Mouse (Mus musculus) lung, postnatal 0 days (tissue): ENCODE data around the gene Shank1. TPM values are rescaled to one million over a fixed set of nuclear protein-coding genes. Genes with fewer than 3 reads are reported as not detected.
A peak's percentile ranks its signal among the peaks of the same experiment; 100 is the strongest.

Experiments
- ATAC-seq: fragments of 200-750 bp; cut with Nextera tagmentation; 2 replicates; pipeline ENCODE4 v1.8.0; 2017; ENCODE audit warnings: moderate library complexity
- DNase-seq: peaks from one replicate; pipeline ENCODE4 v3.0.0-alpha.2; 2016; ENCODE audit warnings: low spot score
- H3K27ac ChIP-seq: fragments of 300-500 bp; sonication (generic); 2 replicates; pipeline ENCODE4 v1.5.1; 2014; ENCODE audit warnings: antibody characterized with exemption, mild to moderate bottlenecking, low read length, mixed read lengths
- H3K27me3 ChIP-seq: fragments of 300-500 bp; sonication (generic); replicated peaks from 2 replicates; pipeline ENCODE4 v1.6.1; 2014; ENCODE audit warnings: low read length, mixed read lengths; ENCODE audit not compliant: insufficient read depth
- H3K36me3 ChIP-seq: fragments of 300-500 bp; sonication (generic); 2 replicates; pipeline ENCODE4 v1.6.1; 2014; ENCODE audit warnings: low read length, mixed read lengths; ENCODE audit not compliant: insufficient read depth
- H3K4me1 ChIP-seq: fragments of 300-500 bp; sonication (generic); 2 replicates; pipeline ENCODE4 v1.6.1; 2014; ENCODE audit warnings: antibody characterized with exemption, low read depth, low read length, mixed read lengths; ENCODE audit not compliant: insufficient read depth
- H3K4me2 ChIP-seq: fragments of 300-500 bp; sonication (generic); replicated peaks from 2 replicates; pipeline ENCODE4 v1.6.1; 2014; ENCODE audit warnings: low read depth, mild to moderate bottlenecking, low read length, moderate library complexity, mixed read lengths
- H3K4me3 ChIP-seq: fragments of 300-500 bp; sonication (generic); 2 replicates; pipeline ENCODE4 v1.5.1; 2014; ENCODE audit warnings: low read depth, low read length
- H3K9ac ChIP-seq: fragments of 300-500 bp; sonication (generic); replicated peaks from 2 replicates; pipeline ENCODE4 v1.6.1; 2014; ENCODE audit warnings: low read depth, mild to moderate bottlenecking
- H3K9me3 ChIP-seq: fragments of 300-500 bp; sonication (generic); 2 replicates; pipeline ENCODE4 v1.6.1; 2016; ENCODE audit warnings: low read length, mixed read lengths
- CTCF ChIP-seq: IDR thresholded peaks from 2 replicates; pipeline ENCODE4 v1.5.1; 2016; ENCODE audit warnings: antibody characterized with exemption, mild to moderate bottlenecking
- EP300 ChIP-seq: IDR thresholded peaks from 2 replicates; pipeline ENCODE4 v1.6.1; 2016; ENCODE audit warnings: antibody characterized with exemption, mild to moderate bottlenecking, control low read depth
- WGBS: fragments of 180-500 bp; shearing (Covaris S2); extraction: QIAGEN DNeasy Blood & Tissue Kit; methylation state at CpG from one replicate; pipeline ENCODE4 v1.1.7; 2014; 5-methylcytosine and 5-hydroxymethylcytosine counted together
- polyA plus RNA-seq: library from polyadenylated mRNA; unstranded; fragments of >200 nt; fragmentation: Nextera tagmentation; extraction: Ambion mirVana; gene quantifications from 2 replicates; pipeline ENCODE4 v1.2.1, GENCODE M21; 2015

Gene Shank1
- polyA plus RNA-seq, 1 experiment from 2014 or later, result 0.23 TPM

GRCm38 (mm10) chr7:44398570-44398969, 88.5 kb downstream of the Shank1 start:
- TF ChIP-seq EP300 (no peak), CTCF (peak; percentile 77)
- DNase-seq (peak; percentile 57), ATAC-seq (peak; percentile 68)
- H3K9me3 ChIP-seq, result no peaks in the 10 kb centered on the region
- no peak overlapping the region for H3K9ac ChIP-seq
- H3K4me2 ChIP-seq, result no peak overlapping the region
- H3K4me3 ChIP-seq, result no peak overlapping the region
- no peaks in the 10 kb centered on the region for H3K4me1 ChIP-seq
- no peaks in the 10 kb centered on the region for H3K27me3 ChIP-seq
- 12% methylated on average over 3 of the region's 3 CpGs for WGBS
- H3K36me3 ChIP-seq, result no peaks in the 10 kb centered on the region
- H3K27ac ChIP-seq, result no peak overlapping the region

GRCm38 (mm10) chr7:44401673-44402072, 91.6 kb downstream of the Shank1 start:
- ATAC-seq (no peak), DNase-seq (no peak)
- Histone ChIP-seq H3K4me3 (no peak overlapping the region), H3K27ac (no peak overlapping the region), H3K4me1 (no peaks in the 10 kb centered on the region), H3K9ac (no peak overlapping the region), H3K4me2 (no peak overlapping the region), H3K36me3 (no peaks in the 10 kb centered on the region), H3K9me3 (no peaks in the 10 kb centered on the region), H3K27me3 (no peaks in the 10 kb centered on the region)
- TF ChIP-seq CTCF (no peak), EP300 (no peak)
- WGBS, result 63% methylated on average over 6 of the region's 6 CpGs

GRCm38 (mm10) chr7:44405346-44406014, 95.4 kb downstream of the Shank1 start:
- H3K27ac ChIP-seq, result no peak overlapping the region
- 0 out of 2 replicates have a peak overlapping the region, but pooled peaks have one; percentile 8 for H3K4me3 ChIP-seq
- 2% methylated on average over 27 of the region's 27 CpGs for WGBS
- no peaks in the 10 kb centered on the region for H3K27me3 ChIP-seq
- H3K4me1 ChIP-seq, result no peaks in the 10 kb centered on the region
- peak overlapping the region; percentile 36 for H3K4me2 ChIP-seq
- peak; percentile 98 for DNase-seq
- H3K36me3 ChIP-seq, result no peaks in the 10 kb centered on the region
- H3K9ac ChIP-seq, result no peak overlapping the region
- no peaks in the 10 kb centered on the region for H3K9me3 ChIP-seq
- TF ChIP-seq EP300 (no peak), CTCF (peak; percentile 33)
- peak; percentile 97 for ATAC-seq

- H3K36me3 ChIP-seq, result no peaks in the 10 kb centered on the region
- H3K27me3 ChIP-seq, result no peaks in the 10 kb centered on the region
- H3K4me2 ChIP-seq, result no peak overlapping the region
- no peak overlapping the region for H3K4me3 ChIP-seq
- TF ChIP-seq CTCF (no peak), EP300 (no peak)
- H3K9ac ChIP-seq, result no peak overlapping the region
- 3% methylated on average over 5 of the region's 5 CpGs for WGBS
- DNase-seq (no peak), ATAC-seq (no peak)
- no peak overlapping the region for H3K27ac ChIP-seq
- no peaks in the 10 kb centered on the region for H3K9me3 ChIP-seq
- H3K4me1 ChIP-seq, result no peaks in the 10 kb centered on the region
These were observed 95.9 kb downstream of the Shank1 start for GRCm38 (mm10) chr7:44406015-44406355.

Other genes with a start within 250 kb of the Shank1 start
- not detected in 2 replicates for gene Klk1b21, start 207.9 kb upstream of the Shank1 start, polyA plus RNA-seq
- not detected in 2 replicates for gene Klk1b22, start 197.6 kb upstream of the Shank1 start, polyA plus RNA-seq
- not detected in 2 replicates for gene Klk1b16, start 173.5 kb upstream of the Shank1 start, polyA plus RNA-seq
- not detected in 2 replicates for gene Klk1b24, start 122.0 kb upstream of the Shank1 start, polyA plus RNA-seq
- not detected in 2 replicates for gene Klk1b3, start 112.1 kb upstream of the Shank1 start, polyA plus RNA-seq
- not detected in 2 replicates for gene Klk1b4, start 102.8 kb upstream of the Shank1 start, polyA plus RNA-seq
- gene Klk1b5, start 94.3 kb upstream of the Shank1 start, polyA plus RNA-seq, result not detected in 2 replicates
- gene Klk1, start 84.9 kb upstream of the Shank1 start, polyA plus RNA-seq, result not detected in 2 replicates
- gene Gm36864, start 74.1 kb upstream of the Shank1 start, polyA plus RNA-seq, result not detected in 2 replicates
- 0.77 and 1.0 TPM in 2 replicates for gene 1700028J19Rik, start 63.6 kb upstream of the Shank1 start, polyA plus RNA-seq
- 45.2 and 51.3 TPM in 2 replicates for gene 2410002F23Rik, start 63.5 kb upstream of the Shank1 start, polyA plus RNA-seq
- not detected in 2 replicates for gene Acp4, start 52.9 kb upstream of the Shank1 start, polyA plus RNA-seq
- gene Gm15517, start 48.8 kb upstream of the Shank1 start, polyA plus RNA-seq, result not detected in 2 replicates
- gene Clec11a, start 3.4 kb upstream of the Shank1 start, polyA plus RNA-seq, result 2.1 and 2.5 TPM in 2 replicates
- 0.85 and 1.4 TPM in 2 replicates for gene Syt3, start 73.8 kb downstream of the Shank1 start, polyA plus RNA-seq
- gene 1700008O03Rik, start 75.6 kb downstream of the Shank1 start, polyA plus RNA-seq, result 0.87 and 1.2 TPM in 2 replicates
- gene Lrrc4b, start 118.8 kb downstream of the Shank1 start, polyA plus RNA-seq, result 0.51 and 0.76 TPM in 2 replicates
- not detected in 2 replicates for gene Aspdh, start 155.1 kb downstream of the Shank1 start, polyA plus RNA-seq
- gene Josd2, start 157.7 kb downstream of the Shank1 start, polyA plus RNA-seq, result 93.7 and 110 TPM in 2 replicates
- 59.3 and 69.2 TPM in 2 replicates for gene Emc10, start 186.3 kb downstream of the Shank1 start, polyA plus RNA-seq
- 11.4 and 12.0 TPM in 2 replicates for gene Fam71e1, start 186.3 kb downstream of the Shank1 start, polyA plus RNA-seq
- gene Mybpc2, start 214.4 kb downstream of the Shank1 start, polyA plus RNA-seq, result 0.37 and 0.46 TPM in 2 replicates
- gene Spib, start 221.8 kb downstream of the Shank1 start, polyA plus RNA-seq, result 0.72 and 1.2 TPM in 2 replicates
- gene Pold1, start 238.6 kb downstream of the Shank1 start, polyA plus RNA-seq, result 13.5 and 17.5 TPM in 2 replicates
- 74.8 and 84.3 TPM in 2 replicates for gene Nr1h2, start 243.7 kb downstream of the Shank1 start, polyA plus RNA-seq